Mouse (Mus musculus): ENCODE data around the gene Atrn. TPM values are rescaled to one million over a fixed set of nuclear protein-coding genes. Genes with fewer than 3 reads are reported as not detected.

Atrn gene
- polyA plus RNA-seq (2015; fragmentation: Nextera tagmentation; extraction: Ambion mirVana), result 12.5 and 13.7 TPM in 2 replicates

GRCm38 (mm10) chr2:130905751-130906583 is at the start of gene Atrn, which contains the start of gene 4930402H24Rik:
Gene Atrn (plus strand): TSS chr2:130906495.
Gene 4930402H24Rik (minus strand): TSS chr2:130906406.
- Histone ChIP-seq H3K9ac (replicated peaks) (peak within 1 kb of the TSS; percentile 98), H3K4me2 (peak within 1 kb of the TSS; percentile 76), H3K4me3 (replicated peaks) (peak within 1 kb of the TSS; percentile 98), H3K27me3 (replicated peaks) (no peaks in the 10 kb centered on the region), H3K4me1 (peaks cover 32% of the 10 kb centered on the region), H3K9me3 (replicated peaks) (no peaks in the 10 kb centered on the region), H3K36me3 (0 out of 2 replicates have a peak, but pooled peaks cover 6% of the 10 kb centered on the region), H3K27ac (replicated peaks) (peak within 1 kb of the TSS; percentile 87)
- 4% methylated on average over 48 of the region's 50 CpGs for WGBS
- peak; percentile 98 for ATAC-seq (ENCODE audit: low FRiP score)

GRCm38 (mm10) chr2:130862091-130862490 is 44.2 kb upstream of the Atrn start:
- no peaks in the 10 kb centered on the region for H3K27me3 ChIP-seq (replicated peaks)
- ATAC-seq (ENCODE audit: low FRiP score), result no peak
- 85% methylated on average over 3 of the region's 3 CpGs for WGBS
- H3K4me2 ChIP-seq, result no peak overlapping the region
- no peaks in the 10 kb centered on the region for H3K4me1 ChIP-seq
- H3K36me3 ChIP-seq, result no peaks in the 10 kb centered on the region
- H3K27ac ChIP-seq (replicated peaks), result no peak overlapping the region
- no peaks in the 10 kb centered on the region for H3K9me3 ChIP-seq (replicated peaks)
- H3K9ac ChIP-seq (replicated peaks), result no peak overlapping the region
- no peak overlapping the region for H3K4me3 ChIP-seq (replicated peaks)

GRCm38 (mm10) chr2:130870916-130871315 is 35.4 kb upstream of the Atrn start:
- H3K27me3 ChIP-seq (replicated peaks), result no peaks in the 10 kb centered on the region
- no peak overlapping the region for H3K4me2 ChIP-seq
- WGBS, result 71% methylated on average over 5 of the region's 5 CpGs
- no peaks in the 10 kb centered on the region for H3K36me3 ChIP-seq
- H3K4me3 ChIP-seq (replicated peaks), result no peak overlapping the region
- no peaks in the 10 kb centered on the region for H3K4me1 ChIP-seq
- no peak overlapping the region for H3K27ac ChIP-seq (replicated peaks)
- H3K9ac ChIP-seq (replicated peaks), result no peak overlapping the region
- no peaks in the 10 kb centered on the region for H3K9me3 ChIP-seq (replicated peaks)
- no peak for ATAC-seq (ENCODE audit: low FRiP score)

- Histone ChIP-seq H3K27me3 (replicated peaks) (no peaks in the 10 kb centered on the region), H3K9me3 (replicated peaks) (no peaks in the 10 kb centered on the region), H3K9ac (replicated peaks) (no peak overlapping the region), H3K36me3 (peaks cover 7% of the 10 kb centered on the region; the same call in 1 of the 2 replicates), H3K27ac (replicated peaks) (no peak overlapping the region), H3K4me2 (no peak overlapping the region), H3K4me3 (replicated peaks) (no peak overlapping the region), H3K4me1 (no peaks in the 10 kb centered on the region)
- 56% methylated on average over 3 of the region's 3 CpGs for WGBS
- no peak for ATAC-seq (ENCODE audit: low FRiP score)
Measured at GRCm38 (mm10) chr2:130877376-130877775, 28.9 kb upstream of the Atrn start.

GRCm38 (mm10) chr2:130886983-130887382 is 19.3 kb upstream of the Atrn start:
- no peak overlapping the region for H3K9ac ChIP-seq (replicated peaks)
- H3K4me2 ChIP-seq, result no peak overlapping the region
- H3K4me3 ChIP-seq (replicated peaks), result no peak overlapping the region
- ATAC-seq (ENCODE audit: low FRiP score), result no peak
- no peak overlapping the region for H3K27ac ChIP-seq (replicated peaks)
- no peaks in the 10 kb centered on the region for H3K4me1 ChIP-seq
- no peaks in the 10 kb centered on the region for H3K27me3 ChIP-seq (replicated peaks)
- H3K36me3 ChIP-seq, result peaks cover 7% of the 10 kb centered on the region
- no peaks in the 10 kb centered on the region for H3K9me3 ChIP-seq (replicated peaks)

GRCm38 (mm10) chr2:130887456-130887855 is 18.8 kb upstream of the Atrn start:
- Histone ChIP-seq H3K4me2 (no peak overlapping the region), H3K36me3 (peaks cover 7% of the 10 kb centered on the region), H3K27me3 (replicated peaks) (no peaks in the 10 kb centered on the region), H3K4me3 (replicated peaks) (no peak overlapping the region), H3K9ac (replicated peaks) (no peak overlapping the region), H3K4me1 (no peaks in the 10 kb centered on the region), H3K27ac (replicated peaks) (no peak overlapping the region), H3K9me3 (replicated peaks) (no peaks in the 10 kb centered on the region)
- WGBS, result 84% methylated on average over 1 of the region's 1 CpGs
- no peak for ATAC-seq (ENCODE audit: low FRiP score)

- Histone ChIP-seq H3K4me2 (no peak overlapping the region), H3K9ac (replicated peaks) (no peak overlapping the region), H3K4me3 (replicated peaks) (no peak overlapping the region), H3K27ac (replicated peaks) (no peak overlapping the region), H3K27me3 (replicated peaks) (no peaks in the 10 kb centered on the region), H3K4me1 (peaks cover 14% of the 10 kb centered on the region), H3K36me3 (no peaks in the 10 kb centered on the region), H3K9me3 (replicated peaks) (no peaks in the 10 kb centered on the region)
- peak; percentile 59 for ATAC-seq (ENCODE audit: low FRiP score)
- 27% methylated on average over 2 of the region's 2 CpGs for WGBS
Measured at GRCm38 (mm10) chr2:130896944-130897343, 9.4 kb upstream of the Atrn start.

GRCm38 (mm10) chr2:130897856-130898255 is 8.4 kb upstream of the Atrn start:
- no peak overlapping the region for H3K4me2 ChIP-seq
- 64% methylated on average over 2 of the region's 2 CpGs for WGBS

GRCm38 (mm10) chr2:130898783-130899182 is 7.5 kb upstream of the Atrn start:
- H3K4me3 ChIP-seq (replicated peaks), result no peak overlapping the region
- no peak overlapping the region for H3K4me2 ChIP-seq
- ATAC-seq (ENCODE audit: low FRiP score), result no peak
- H3K9ac ChIP-seq (replicated peaks), result no peak overlapping the region
- no peak overlapping the region for H3K27ac ChIP-seq (replicated peaks)
- peaks cover 14% of the 10 kb centered on the region for H3K4me1 ChIP-seq
- no peaks in the 10 kb centered on the region for H3K9me3 ChIP-seq (replicated peaks)
- 92% methylated on average over 2 of the region's 2 CpGs for WGBS
- H3K27me3 ChIP-seq (replicated peaks), result no peaks in the 10 kb centered on the region
- H3K36me3 ChIP-seq, result 0 out of 2 replicates have a peak, but pooled peaks cover 4% of the 10 kb centered on the region

More at GRCm38 (mm10) chr2:130897856-130898255, 8.4 kb upstream of the Atrn start:
- Histone ChIP-seq H3K27ac (replicated peaks) (no peak overlapping the region), H3K4me1 (peaks cover 14% of the 10 kb centered on the region), H3K9ac (replicated peaks) (no peak overlapping the region), H3K9me3 (replicated peaks) (no peaks in the 10 kb centered on the region), H3K27me3 (replicated peaks) (no peaks in the 10 kb centered on the region), H3K36me3 (no peaks in the 10 kb centered on the region), H3K4me3 (replicated peaks) (no peak overlapping the region)
- ATAC-seq (ENCODE audit: low FRiP score), result no peak

GRCm38 (mm10) chr2:130906584-130907315 is 455 bp downstream of the Atrn start:
- under 1% methylated on average over 43 of the region's 58 CpGs for WGBS
- H3K9me3 ChIP-seq (replicated peaks), result no peaks in the 10 kb centered on the region
- no peaks in the 10 kb centered on the region for H3K27me3 ChIP-seq (replicated peaks)
- peak overlapping the region; percentile 98 for H3K4me3 ChIP-seq (replicated peaks)
- peak overlapping the region; percentile 87 for H3K27ac ChIP-seq (replicated peaks)
- peaks cover 32% of the 10 kb centered on the region for H3K4me1 ChIP-seq
- 0 out of 2 replicates have a peak, but pooled peaks cover 6% of the 10 kb centered on the region for H3K36me3 ChIP-seq
- peak overlapping the region; percentile 98 for H3K9ac ChIP-seq (replicated peaks)
- peak; percentile 65 for ATAC-seq (ENCODE audit: low FRiP score)
- H3K4me2 ChIP-seq, result peak overlapping the region; percentile 76

GRCm38 (mm10) chr2:130911691-130912090 is 5.4 kb downstream of the Atrn start:
- no peak for ATAC-seq (ENCODE audit: low FRiP score)
- H3K27ac ChIP-seq (replicated peaks), result no peak overlapping the region
- H3K4me3 ChIP-seq (replicated peaks), result no peak overlapping the region
- H3K4me2 ChIP-seq, result no peak overlapping the region
- peaks cover 26% of the 10 kb centered on the region for H3K4me1 ChIP-seq
- H3K27me3 ChIP-seq (replicated peaks), result no peaks in the 10 kb centered on the region
- H3K9me3 ChIP-seq (replicated peaks), result no peaks in the 10 kb centered on the region
- 70% methylated on average over 1 of the region's 1 CpGs for WGBS
- H3K9ac ChIP-seq (replicated peaks), result no peak overlapping the region
- H3K36me3 ChIP-seq, result no peaks in the 10 kb centered on the region
